Mouse (Mus musculus) heart, embryonic 10.5 days (tissue): ENCODE data around the gene H2-DMb2. TPM values are rescaled to one million over a fixed set of nuclear protein-coding genes. Genes with fewer than 3 reads are reported as not detected.

Source experiments
- DNase-seq: peaks from one replicate; pipeline ENCODE4 v3.0.0-alpha.2; 2017; ENCODE audit warnings: low spot score
- H3K27ac ChIP-seq: fragments of 300-500 bp; sonication (generic); 2 replicates; pipeline ENCODE4 v1.5.1; 2016; ENCODE audit warnings: mild to moderate bottlenecking
- H3K27me3 ChIP-seq: fragments of 300-500 bp; sonication (generic); 2 replicates; pipeline ENCODE4 v1.6.1; 2016; ENCODE audit warnings: mild to moderate bottlenecking; ENCODE audit not compliant: poor library complexity, insufficient read depth, severe bottlenecking
- H3K36me3 ChIP-seq: fragments of 300-500 bp; sonication (generic); 2 replicates; pipeline ENCODE4 v1.6.1; 2016; ENCODE audit warnings: mild to moderate bottlenecking, moderate library complexity
- H3K4me1 ChIP-seq: fragments of 300-500 bp; sonication (generic); 2 replicates; pipeline ENCODE4 v1.6.1; 2016; ENCODE audit warnings: mild to moderate bottlenecking
- H3K4me3 ChIP-seq: fragments of 300-500 bp; sonication (generic); 2 replicates; pipeline ENCODE4 v1.5.1; 2016; ENCODE audit warnings: mild to moderate bottlenecking, moderate library complexity
- H3K9me3 ChIP-seq: fragments of 300-500 bp; sonication (generic); 2 replicates; pipeline ENCODE4 v1.6.1; 2016; ENCODE audit warnings: mild to moderate bottlenecking, moderate library complexity
- WGBS: fragments of 180-500 bp; shearing (Covaris S2); methylation state at CpG from one replicate; pipeline ENCODE4 v1.1.7; 2016; 5-methylcytosine and 5-hydroxymethylcytosine counted together
- polyA plus RNA-seq: library from polyadenylated mRNA; unstranded; fragments of >200 nt; fragmentation: Nextera tagmentation; extraction: Ambion mirVana; gene quantifications from 2 replicates; pipeline ENCODE4 v1.2.1, GENCODE M21; 2016

The H2-DMb2 gene
- polyA plus RNA-seq, 1 experiment from 2014 or later: 0.18 TPM

DNA sequence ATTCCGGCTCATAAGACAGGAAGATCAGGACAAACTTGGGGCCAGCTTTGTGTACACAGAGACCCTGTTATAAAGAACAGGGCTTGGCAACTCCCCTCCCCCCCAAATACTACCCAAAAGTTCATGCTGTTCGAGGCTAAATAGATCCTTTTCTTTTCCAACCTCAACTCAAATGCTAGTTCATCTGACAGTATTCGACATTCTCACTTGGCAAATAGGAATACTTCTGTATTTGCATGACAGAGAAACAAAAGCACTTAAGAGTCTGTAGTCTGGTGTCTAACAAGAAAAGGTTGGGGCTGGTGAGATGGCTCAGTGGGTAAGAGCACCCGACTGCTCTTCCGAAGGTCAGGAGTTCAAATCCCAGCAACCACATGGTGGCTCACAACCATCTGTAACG, 34.6 kb upstream of the H2-DMb2 start:
- Histone ChIP-seq H3K27me3 (no peaks in the 10 kb centered on the region), H3K9me3 (no peaks in the 10 kb centered on the region), H3K27ac (no peak overlapping the region), H3K4me3 (no peak overlapping the region), H3K4me1 (no peaks in the 10 kb centered on the region), H3K36me3 (peaks cover 45% of the 10 kb centered on the region)
- WGBS: 89% methylated on average over 5 of the region's 6 CpGs
- DNase-seq: no peak

DNA sequence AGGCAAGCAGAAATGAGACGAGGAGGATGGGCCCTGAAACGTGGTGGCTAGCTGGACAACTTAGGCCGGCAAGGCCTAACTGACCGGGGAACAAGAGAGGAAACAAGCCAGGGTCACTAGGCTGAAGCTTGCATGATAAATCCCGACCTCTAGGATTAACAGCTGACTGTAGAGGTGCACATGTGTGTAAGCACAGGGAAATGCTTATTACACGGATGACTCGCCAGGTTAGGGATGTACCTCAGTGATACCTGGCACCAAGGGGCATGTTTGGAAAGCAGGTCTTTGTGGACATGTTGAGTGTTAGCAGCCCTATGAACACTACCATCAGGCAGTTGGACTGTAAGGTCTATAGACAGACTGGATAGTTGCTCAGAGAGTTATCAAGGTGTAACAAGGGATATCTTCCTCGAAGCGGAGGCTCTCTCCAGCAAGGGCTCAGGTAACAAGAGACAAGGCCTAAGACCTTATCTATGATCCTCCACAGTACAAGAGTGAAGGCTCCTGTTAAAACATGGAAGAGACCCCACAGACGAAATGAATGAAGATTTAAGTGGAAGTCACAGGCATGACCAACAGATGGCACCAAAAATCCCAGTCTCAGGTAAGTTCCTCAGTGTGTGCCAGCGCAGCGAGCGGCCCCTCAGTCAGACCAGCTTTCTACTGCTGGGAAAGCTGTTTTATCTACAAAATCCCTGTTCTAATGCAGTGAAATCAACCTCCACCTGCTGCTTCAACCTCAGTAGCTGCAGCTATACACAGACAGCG, 33.9 kb upstream of the H2-DMb2 start:
- no peak for DNase-seq
- H3K27me3 ChIP-seq: no peaks in the 10 kb centered on the region
- H3K4me1 ChIP-seq: no peaks in the 10 kb centered on the region
- H3K4me3 ChIP-seq: no peak overlapping the region
- H3K36me3 ChIP-seq: peaks cover 53% of the 10 kb centered on the region
- no peaks in the 10 kb centered on the region for H3K9me3 ChIP-seq
- H3K27ac ChIP-seq: no peak overlapping the region
- WGBS: 76% methylated on average over 14 of the region's 14 CpGs

DNA sequence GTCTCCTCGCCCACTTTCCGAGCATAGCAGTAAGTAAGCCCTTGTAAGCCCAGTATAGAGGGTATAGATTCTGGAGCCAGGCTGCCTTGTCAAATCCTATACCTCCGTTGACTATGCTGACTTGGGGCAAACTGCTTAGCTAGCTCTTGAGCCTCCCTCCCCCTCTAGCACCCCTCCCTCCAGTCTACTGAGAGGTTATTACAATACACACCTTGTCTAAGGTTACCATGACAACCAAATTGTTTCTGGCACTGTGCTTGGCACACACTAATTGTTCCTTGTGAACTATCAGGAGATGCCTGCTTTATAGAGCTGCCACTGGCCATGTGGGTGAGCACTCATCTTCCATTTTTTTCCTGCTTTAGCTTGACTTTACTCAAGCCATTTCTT, 33.3 kb upstream of the H2-DMb2 start:
- H3K4me1 ChIP-seq: no peaks in the 10 kb centered on the region
- DNase-seq: no peak
- H3K4me3 ChIP-seq: no peak overlapping the region
- no peak overlapping the region for H3K27ac ChIP-seq
- WGBS: 78% methylated on average over 3 of the region's 3 CpGs
- H3K9me3 ChIP-seq: no peaks in the 10 kb centered on the region
- no peaks in the 10 kb centered on the region for H3K27me3 ChIP-seq
- peaks cover 59% of the 10 kb centered on the region for H3K36me3 ChIP-seq

DNA sequence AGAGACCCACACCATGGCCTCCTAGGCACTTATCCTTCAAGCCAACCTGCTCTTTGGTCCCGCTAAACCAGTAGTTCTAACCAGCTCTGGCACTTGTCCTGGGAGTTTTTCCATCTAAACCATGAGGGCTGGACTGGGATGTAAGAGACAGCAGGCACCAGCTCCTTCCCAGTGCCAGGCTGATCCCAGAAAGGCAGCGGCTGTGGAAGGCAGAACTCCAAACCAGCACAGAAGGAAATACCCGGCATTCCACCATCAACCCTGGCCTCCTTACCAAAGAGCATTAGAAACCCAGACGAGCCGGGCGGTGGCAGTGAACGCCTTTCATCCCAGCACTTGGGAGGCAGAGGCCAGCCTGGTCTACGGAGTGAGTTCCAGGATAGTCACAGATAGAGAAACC, 32.8 kb upstream of the H2-DMb2 start:
- 53% methylated on average over 8 of the region's 8 CpGs for WGBS
- DNase-seq: no peak
- Histone ChIP-seq H3K4me3 (no peak overlapping the region), H3K9me3 (no peaks in the 10 kb centered on the region), H3K27me3 (no peaks in the 10 kb centered on the region), H3K27ac (no peak overlapping the region), H3K4me1 (no peaks in the 10 kb centered on the region), H3K36me3 (peaks cover 64% of the 10 kb centered on the region)

- 0 out of 2 replicates have a peak overlapping the region, but pooled peaks have one; percentile 1 for H3K4me3 ChIP-seq
- H3K27ac ChIP-seq: no peak overlapping the region
- peaks cover 98% of the 10 kb centered on the region for H3K36me3 ChIP-seq
- H3K9me3 ChIP-seq: no peaks in the 10 kb centered on the region
- WGBS: 93% methylated on average over 7 of the region's 7 CpGs
- H3K4me1 ChIP-seq: peaks cover 9% of the 10 kb centered on the region
- H3K27me3 ChIP-seq: no peaks in the 10 kb centered on the region
- no peak for DNase-seq
These were observed 29.0 kb upstream of the H2-DMb2 start for GRCm38 (mm10) chr17:34114114-34114513.

DNA sequence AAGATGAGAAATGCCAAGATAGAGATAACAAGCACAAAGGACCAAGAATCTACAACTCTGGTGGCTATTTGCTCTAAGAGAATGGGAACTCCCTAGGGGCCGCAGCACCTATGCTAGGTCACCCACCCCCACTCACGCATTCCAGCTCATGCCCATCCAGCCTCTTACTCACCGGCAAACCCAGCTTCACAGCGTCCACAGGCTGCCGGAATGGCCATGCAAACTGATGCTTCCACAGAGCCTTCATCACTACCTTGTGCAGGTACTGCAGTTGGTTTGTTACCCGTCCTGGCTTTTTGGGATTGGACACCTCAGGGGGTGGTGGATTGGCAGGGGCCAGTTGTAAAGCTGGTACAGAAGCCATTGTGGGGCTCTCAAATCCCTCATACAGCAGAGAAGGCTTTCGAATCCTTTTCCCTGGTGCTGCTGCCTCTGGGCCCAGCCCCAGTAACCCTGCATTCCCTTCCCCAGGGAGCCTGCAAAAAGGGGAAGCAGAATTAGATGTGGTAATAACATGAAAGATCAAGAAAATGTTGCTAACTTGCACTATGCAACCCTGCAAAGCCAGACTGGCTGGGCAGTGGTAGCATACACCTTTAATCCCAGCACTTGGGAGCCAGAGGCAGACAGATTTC, 26.3 kb upstream of the H2-DMb2 start:
- peak overlapping the region; percentile 83 for H3K4me3 ChIP-seq
- H3K36me3 ChIP-seq: peaks cover 75% of the 10 kb centered on the region
- DNase-seq: no peak
- H3K9me3 ChIP-seq: no peaks in the 10 kb centered on the region
- WGBS: 51% methylated on average over 7 of the region's 7 CpGs
- H3K27me3 ChIP-seq: no peaks in the 10 kb centered on the region
- no peak overlapping the region; the same call in 1 of the 2 replicates for H3K27ac ChIP-seq
- H3K4me1 ChIP-seq: peaks cover 9% of the 10 kb centered on the region

DNA sequence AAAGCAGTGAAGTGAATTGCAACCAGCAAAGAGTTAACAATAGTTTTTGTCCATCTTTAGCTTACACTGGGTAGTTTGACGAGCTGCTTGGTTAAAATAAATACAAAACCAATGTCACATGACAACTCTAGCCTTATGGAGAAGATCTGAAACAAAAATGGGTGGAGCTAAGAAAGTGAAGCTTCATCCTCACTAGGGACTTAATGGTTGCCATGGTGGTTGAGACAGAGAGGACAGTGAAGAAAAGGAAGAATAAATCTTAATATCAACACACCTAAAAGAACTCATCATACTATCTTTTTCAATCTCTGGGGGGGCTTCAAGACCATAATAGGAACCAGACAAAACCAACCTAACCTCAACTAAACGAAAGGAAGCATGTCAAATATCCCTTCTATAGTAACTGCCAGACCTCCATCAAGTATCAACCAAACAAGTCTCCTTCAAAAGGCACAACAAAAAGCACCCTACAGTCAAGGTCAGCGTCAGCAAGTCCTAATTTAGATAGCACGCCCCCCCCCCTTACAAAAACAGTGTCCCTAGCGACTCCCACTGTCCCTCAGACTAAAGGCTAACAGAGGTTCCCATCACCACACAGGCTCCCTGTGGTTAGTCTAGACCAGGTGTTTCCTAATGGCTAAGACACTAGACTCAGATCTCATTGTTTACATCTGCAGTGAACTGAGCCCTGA, 25.5 kb upstream of the H2-DMb2 start:
- H3K27ac ChIP-seq: peak overlapping the region; percentile 98
- peaks cover 68% of the 10 kb centered on the region for H3K36me3 ChIP-seq
- under 1% methylated on average over 5 of the region's 5 CpGs for WGBS
- H3K27me3 ChIP-seq: no peaks in the 10 kb centered on the region
- peaks cover 9% of the 10 kb centered on the region for H3K4me1 ChIP-seq
- peak overlapping the region; percentile 83 for H3K4me3 ChIP-seq
- no peaks in the 10 kb centered on the region for H3K9me3 ChIP-seq
- no peak for DNase-seq

GRCm38 (mm10) chr17:34118113-34118872, 24.8 kb upstream of the H2-DMb2 start:
- Histone ChIP-seq H3K36me3 (peaks cover 61% of the 10 kb centered on the region), H3K4me1 (peaks cover 9% of the 10 kb centered on the region), H3K4me3 (peak overlapping the region; percentile 83), H3K27me3 (no peaks in the 10 kb centered on the region), H3K27ac (peak overlapping the region; percentile 98), H3K9me3 (no peaks in the 10 kb centered on the region)
- DNase-seq: no peak
- WGBS: under 1% methylated on average over 67 of the region's 67 CpGs

DNA sequence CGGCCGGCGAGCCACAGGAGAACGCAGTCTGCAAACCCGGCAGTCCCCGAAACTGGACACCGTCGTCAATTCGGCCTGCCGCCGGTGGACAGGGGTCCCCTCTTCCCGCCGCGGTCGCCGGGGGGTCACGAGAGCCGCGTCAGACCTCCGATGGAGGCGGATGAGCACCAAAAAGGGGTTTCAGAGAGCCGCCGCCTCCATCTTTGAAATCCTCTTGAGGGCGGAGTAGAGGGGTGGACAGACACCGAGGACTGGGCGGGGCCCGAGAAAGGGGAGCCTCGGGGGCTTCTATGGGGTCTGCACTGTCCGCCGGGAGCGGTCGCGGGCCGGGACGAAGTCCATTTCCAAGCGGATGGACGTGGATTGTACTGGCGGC, 24.2 kb upstream of the H2-DMb2 start:
- Histone ChIP-seq H3K4me1 (peaks cover 14% of the 10 kb centered on the region), H3K9me3 (no peaks in the 10 kb centered on the region), H3K4me3 (peak overlapping the region; percentile 83), H3K27me3 (no peaks in the 10 kb centered on the region), H3K27ac (peak overlapping the region; percentile 98), H3K36me3 (peaks cover 55% of the 10 kb centered on the region)
- DNase-seq: no peak
- under 1% methylated on average over 37 of the region's 38 CpGs for WGBS

- peak; percentile 99 for DNase-seq
- Histone ChIP-seq H3K27me3 (no peaks in the 10 kb centered on the region), H3K36me3 (peaks cover 49% of the 10 kb centered on the region), H3K4me3 (peak within 1 kb of the TSS; percentile 83), H3K9me3 (no peaks in the 10 kb centered on the region), H3K27ac (peak within 1 kb of the TSS; percentile 98), H3K4me1 (peaks cover 18% of the 10 kb centered on the region)
- WGBS: under 1% methylated on average over 96 of the region's 96 CpGs
These were observed 23.6 kb upstream of the H2-DMb2 start, which contains the start of gene H2-DMa for GRCm38 (mm10) chr17:34119249-34120179. TSS of gene H2-DMa (plus strand) at chr17:34119541.

- Histone ChIP-seq H3K27me3 (no peaks in the 10 kb centered on the region), H3K36me3 (peaks cover 41% of the 10 kb centered on the region), H3K4me1 (peaks cover 21% of the 10 kb centered on the region), H3K27ac (peak overlapping the region; percentile 98), H3K4me3 (peak overlapping the region; percentile 83), H3K9me3 (no peaks in the 10 kb centered on the region)
- DNase-seq: peak; percentile 90
- 3% methylated on average over 41 of the region's 42 CpGs for WGBS
These were observed 22.9 kb upstream of the H2-DMb2 start for GRCm38 (mm10) chr17:34120180-34120723.
